Mouse (Mus musculus): ENCODE data around the gene Ap1ar.

The Ap1ar gene

DNA sequence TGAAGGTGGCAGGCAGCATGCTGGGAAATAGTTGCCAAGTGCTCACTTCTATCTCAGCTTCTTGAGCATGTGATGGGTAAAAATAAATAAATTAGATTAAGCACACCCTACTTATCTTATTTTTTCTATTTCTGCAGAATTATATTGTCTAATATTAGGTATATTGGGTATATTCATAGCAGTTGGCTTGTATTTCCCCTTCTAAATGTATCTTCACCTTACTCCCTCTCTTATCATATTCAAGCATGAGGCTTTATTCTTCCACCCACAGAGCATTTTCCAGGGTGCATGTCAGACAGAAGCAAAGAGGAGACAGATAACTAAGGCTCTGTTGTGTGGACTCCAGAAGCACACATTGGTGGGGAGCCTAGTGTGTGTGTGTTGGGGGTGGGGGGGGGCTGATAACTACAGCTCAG is 79.4 kb downstream of the Ap1ar start:
- in situ Hi-C loops (cut with MboI, MseI): no loop called here
